Mouse (Mus musculus): ENCODE measurements around the gene Tulp2. TPM values are rescaled to one million over a fixed set of nuclear protein-coding genes. Genes with fewer than 3 reads are reported as not detected.

The Tulp2 gene
- polyA plus RNA-seq, 1 experiment from 2014 or later, result not detected

DNA sequence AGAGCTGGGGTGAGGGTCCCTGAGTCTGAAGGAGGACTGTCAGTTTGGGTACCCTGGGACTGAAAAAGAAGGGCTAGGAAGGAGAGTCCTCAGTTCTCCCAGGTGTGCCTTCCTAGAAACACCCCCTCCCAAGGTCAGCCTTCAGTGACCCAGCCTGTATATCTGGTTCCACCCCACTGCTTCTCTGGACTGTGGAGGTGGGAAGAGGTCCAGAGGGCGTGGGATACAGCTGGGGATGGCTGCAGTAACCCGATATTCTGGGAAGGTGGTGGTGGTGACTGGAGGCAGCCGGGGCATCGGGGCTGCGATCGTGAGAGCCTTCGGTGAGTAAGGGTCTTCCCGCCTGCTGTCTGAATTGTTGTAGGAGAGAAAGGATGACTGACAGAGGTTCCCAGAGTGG, 73.1 kb downstream of the Tulp2 start, which contains the start of gene Hsd17b14:
TSS of gene Hsd17b14 (plus strand) at position 150 of the 400 bp plus-strand sequence.
- 43% methylated on average over 8 of the region's 8 CpGs for WGBS
- Histone ChIP-seq H3K27me3 (replicated peaks; ENCODE audit: control insufficient read depth, insufficient read depth, low read length) (no peaks in the 10 kb centered on the region), H3K36me3 (ENCODE audit: control insufficient read depth, insufficient read depth) (no peaks in the 10 kb centered on the region), H3K9ac (replicated peaks; ENCODE audit: low read depth, low read length) (no peak within 1 kb of the TSS), H3K9me3 (ENCODE audit: control insufficient read depth, low read length) (no peaks in the 10 kb centered on the region), H3K4me3 (replicated peaks; ENCODE audit: low read length) (no peak within 1 kb of the TSS), H3K4me1 (replicated peaks; ENCODE audit: control insufficient read depth, insufficient read depth, low read length) (no peaks in the 10 kb centered on the region), H3K4me2 (ENCODE audit: low read length) (no peak within 1 kb of the TSS), H3K27ac (ENCODE audit: low read length) (no peak within 1 kb of the TSS)
- no peak for ATAC-seq

DNA sequence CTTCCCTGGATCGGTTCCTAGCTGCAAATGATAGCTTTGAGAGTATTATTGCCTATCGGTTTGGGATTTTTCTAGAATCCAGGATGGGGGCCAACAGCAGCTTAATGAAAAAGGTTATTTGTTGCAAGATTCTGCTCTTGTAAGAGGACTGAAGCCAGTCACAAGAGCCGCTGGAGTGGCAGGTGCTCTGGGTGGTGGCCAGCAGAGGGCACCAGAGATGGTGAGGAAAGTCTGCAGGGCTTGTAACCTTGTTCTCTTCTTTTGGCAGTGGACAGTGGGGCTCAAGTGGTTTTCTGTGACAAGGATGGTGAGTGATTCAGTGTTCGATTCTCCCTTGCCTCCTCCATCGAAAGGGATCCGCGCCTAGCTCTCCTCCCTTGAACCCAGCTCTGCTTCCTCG, 74.1 kb downstream of the Tulp2 start:
- Histone ChIP-seq H3K4me3 (replicated peaks; ENCODE audit: low read length) (no peak overlapping the region), H3K4me1 (replicated peaks; ENCODE audit: control insufficient read depth, insufficient read depth, low read length) (no peaks in the 10 kb centered on the region), H3K27me3 (replicated peaks; ENCODE audit: control insufficient read depth, insufficient read depth, low read length) (no peaks in the 10 kb centered on the region), H3K9ac (replicated peaks; ENCODE audit: low read depth, low read length) (no peak overlapping the region), H3K9me3 (ENCODE audit: control insufficient read depth, low read length) (no peaks in the 10 kb centered on the region), H3K27ac (ENCODE audit: low read length) (no peak overlapping the region), H3K4me2 (ENCODE audit: low read length) (no peak overlapping the region), H3K36me3 (ENCODE audit: control insufficient read depth, insufficient read depth) (no peaks in the 10 kb centered on the region)
- ATAC-seq, result no peak
- WGBS, result 29% methylated on average over 8 of the region's 8 CpGs

DNA sequence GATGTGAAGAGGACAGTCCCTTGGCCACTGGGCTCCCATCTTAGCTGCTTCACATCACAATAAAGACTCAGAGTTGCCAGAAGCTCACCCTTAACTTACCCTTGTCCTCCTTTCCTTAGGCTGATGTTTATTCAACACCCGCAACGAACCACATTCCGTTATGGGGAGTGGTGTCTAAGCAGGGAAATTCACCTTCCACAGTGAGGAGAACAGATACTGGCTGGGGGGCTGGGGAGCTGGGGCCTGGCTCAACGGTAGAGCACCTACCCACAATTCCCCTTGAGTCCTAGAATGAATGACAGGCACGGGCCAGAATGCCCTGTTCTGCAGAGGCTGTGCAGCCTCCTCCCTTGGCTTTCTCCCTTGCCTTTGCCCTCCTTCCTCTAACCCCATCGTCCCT, 77.2 kb downstream of the Tulp2 start:
- 57% methylated on average over 6 of the region's 6 CpGs for WGBS
- no peak for ATAC-seq
- Histone ChIP-seq H3K9me3 (ENCODE audit: control insufficient read depth, low read length) (no peaks in the 10 kb centered on the region), H3K4me3 (replicated peaks; ENCODE audit: low read length) (no peak overlapping the region), H3K4me1 (replicated peaks; ENCODE audit: control insufficient read depth, insufficient read depth, low read length) (no peaks in the 10 kb centered on the region), H3K4me2 (ENCODE audit: low read length) (no peak overlapping the region), H3K9ac (replicated peaks; ENCODE audit: low read depth, low read length) (no peak overlapping the region), H3K36me3 (ENCODE audit: control insufficient read depth, insufficient read depth) (no peaks in the 10 kb centered on the region), H3K27ac (ENCODE audit: low read length) (no peak overlapping the region), H3K27me3 (replicated peaks; ENCODE audit: control insufficient read depth, insufficient read depth, low read length) (no peaks in the 10 kb centered on the region)

DNA sequence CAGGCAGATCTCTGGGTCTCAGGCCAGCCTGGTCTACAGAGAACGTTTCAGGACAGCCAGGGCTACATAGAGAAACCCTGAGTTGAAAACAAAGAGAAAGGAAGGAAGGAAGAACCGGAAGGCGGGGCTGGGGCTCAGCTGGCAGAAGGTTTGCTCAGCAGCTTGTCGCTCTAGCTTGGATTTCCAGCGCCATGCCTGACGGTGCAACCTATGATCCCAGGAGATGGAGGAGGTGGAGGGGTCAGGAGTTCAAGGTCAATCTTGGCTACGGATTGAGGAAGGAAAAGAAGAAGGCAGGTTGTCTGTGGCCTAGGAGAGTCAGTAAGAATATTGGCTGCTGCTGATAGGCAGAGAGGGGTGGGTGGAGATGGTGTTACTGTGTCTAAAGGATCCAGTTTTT, 78.6 kb downstream of the Tulp2 start:
- H3K36me3 ChIP-seq (ENCODE audit: control insufficient read depth, insufficient read depth), result no peaks in the 10 kb centered on the region

DNA sequence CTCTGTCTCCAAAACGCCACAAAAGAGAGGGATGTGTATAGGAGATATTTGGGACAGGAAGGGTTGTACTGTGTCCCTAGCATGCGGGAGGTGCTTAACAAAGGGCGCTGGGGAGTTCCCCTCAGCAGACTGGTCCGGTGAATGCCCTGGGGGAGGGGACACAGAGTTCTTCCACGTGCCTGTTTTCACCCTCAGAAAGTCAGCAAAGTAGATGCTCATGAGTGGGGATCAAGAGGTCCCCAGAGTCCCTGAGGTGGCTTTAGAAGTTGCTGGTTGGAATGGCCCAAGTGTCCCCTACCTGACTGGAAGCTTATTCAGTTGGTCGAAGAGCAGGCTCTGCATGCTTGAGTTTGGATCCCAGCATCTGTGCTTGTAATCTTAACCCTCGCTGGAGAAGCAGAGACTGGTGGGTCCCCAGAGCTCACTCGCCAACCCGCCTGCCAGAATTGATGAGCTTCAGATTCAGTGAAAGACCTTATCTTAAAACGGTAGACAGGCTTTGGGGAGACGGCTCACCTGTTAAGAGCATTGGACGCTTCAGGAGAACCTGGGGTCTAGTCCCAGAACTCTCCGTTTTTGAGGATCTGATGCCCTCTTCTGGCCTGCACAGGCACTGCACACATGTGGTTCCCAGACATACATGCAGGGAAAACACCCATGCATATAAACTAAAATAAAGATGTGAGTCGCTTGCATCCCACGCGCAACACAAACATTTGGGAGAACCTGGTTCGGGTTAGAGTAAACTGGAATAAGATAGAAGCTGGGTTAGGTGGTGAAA, 79.4 kb downstream of the Tulp2 start:
- 21% methylated on average over 17 of the region's 17 CpGs for WGBS
- Histone ChIP-seq H3K4me3 (replicated peaks; ENCODE audit: low read length) (no peak overlapping the region), H3K9ac (replicated peaks; ENCODE audit: low read depth, low read length) (no peak overlapping the region), H3K27me3 (replicated peaks; ENCODE audit: control insufficient read depth, insufficient read depth, low read length) (no peaks in the 10 kb centered on the region), H3K4me2 (ENCODE audit: low read length) (no peak overlapping the region), H3K9me3 (ENCODE audit: control insufficient read depth, low read length) (no peaks in the 10 kb centered on the region), H3K36me3 (ENCODE audit: control insufficient read depth, insufficient read depth) (no peaks in the 10 kb centered on the region), H3K27ac (ENCODE audit: low read length) (no peak overlapping the region), H3K4me1 (replicated peaks; ENCODE audit: control insufficient read depth, insufficient read depth, low read length) (no peaks in the 10 kb centered on the region)
- ATAC-seq, result peak; percentile 72; the same call in 1 of the 2 replicates

More for the DNA sequence above, 78.6 kb downstream of the Tulp2 start:
- Histone ChIP-seq H3K4me1 (replicated peaks; ENCODE audit: control insufficient read depth, insufficient read depth, low read length) (no peaks in the 10 kb centered on the region), H3K27me3 (replicated peaks; ENCODE audit: control insufficient read depth, insufficient read depth, low read length) (no peaks in the 10 kb centered on the region), H3K4me2 (ENCODE audit: low read length) (no peak overlapping the region), H3K9ac (replicated peaks; ENCODE audit: low read depth, low read length) (no peak overlapping the region), H3K4me3 (replicated peaks; ENCODE audit: low read length) (no peak overlapping the region), H3K9me3 (ENCODE audit: control insufficient read depth, low read length) (no peaks in the 10 kb centered on the region), H3K27ac (ENCODE audit: low read length) (no peak overlapping the region)
- no peak for ATAC-seq
- 77% methylated on average over 7 of the region's 7 CpGs for WGBS

DNA sequence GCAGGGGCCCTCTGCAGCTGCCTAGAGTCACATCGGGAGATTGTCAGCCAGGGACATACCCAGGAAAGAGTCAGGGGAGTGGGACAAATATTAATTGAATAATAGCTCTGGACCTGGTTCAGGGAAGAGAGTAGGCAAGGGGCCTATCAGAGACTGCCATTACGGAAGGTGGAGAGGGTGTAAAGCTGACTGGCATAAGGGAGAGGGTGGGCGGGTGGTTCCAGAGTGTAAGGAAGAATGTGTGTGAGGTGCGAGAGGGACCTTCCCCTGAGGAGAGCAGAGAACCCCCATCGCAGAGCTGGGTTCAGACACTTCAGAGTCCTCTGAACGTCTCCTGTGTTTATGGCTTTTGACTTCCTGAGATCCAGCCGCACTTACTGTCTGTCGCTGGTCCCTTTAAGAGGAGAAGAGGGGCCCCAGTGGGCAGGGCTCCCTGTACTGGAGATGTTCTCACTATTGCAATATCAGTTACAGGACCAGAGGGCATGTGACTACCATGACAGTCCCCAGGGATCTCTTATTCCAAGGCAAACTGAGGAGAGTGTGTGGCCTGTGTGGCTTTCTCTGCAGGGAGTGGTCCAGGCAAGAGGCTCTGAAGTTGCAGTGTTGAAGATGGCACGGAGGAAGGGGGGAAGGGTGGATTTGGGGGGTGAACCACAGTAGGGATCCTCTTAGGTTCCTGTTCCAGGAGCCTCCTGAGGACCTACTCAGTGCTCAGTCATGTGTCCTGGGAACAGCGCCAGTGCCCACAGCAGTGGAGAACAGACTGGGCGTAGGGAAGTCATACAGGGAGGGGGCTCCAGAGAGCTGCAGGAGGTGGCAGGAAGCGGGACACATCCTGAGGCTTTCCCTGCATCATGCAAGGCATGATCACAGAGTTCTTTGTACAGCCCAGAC, 80.2 kb downstream of the Tulp2 start:
- WGBS, result 59% methylated on average over 11 of the region's 12 CpGs
- H3K27ac ChIP-seq (ENCODE audit: low read length), result no peak overlapping the region
- no peaks in the 10 kb centered on the region for H3K4me1 ChIP-seq (replicated peaks; ENCODE audit: control insufficient read depth, insufficient read depth, low read length)
- H3K9ac ChIP-seq (replicated peaks; ENCODE audit: low read depth, low read length), result no peak overlapping the region
- ATAC-seq, result 0 out of 2 replicates have a peak, but pooled peaks have one; percentile 6
- no peaks in the 10 kb centered on the region for H3K27me3 ChIP-seq (replicated peaks; ENCODE audit: control insufficient read depth, insufficient read depth, low read length)
- H3K4me2 ChIP-seq (ENCODE audit: low read length), result no peak overlapping the region
- no peak overlapping the region for H3K4me3 ChIP-seq (replicated peaks; ENCODE audit: low read length)
- no peaks in the 10 kb centered on the region for H3K9me3 ChIP-seq (ENCODE audit: control insufficient read depth, low read length)
- H3K36me3 ChIP-seq (ENCODE audit: control insufficient read depth, insufficient read depth), result no peaks in the 10 kb centered on the region

DNA sequence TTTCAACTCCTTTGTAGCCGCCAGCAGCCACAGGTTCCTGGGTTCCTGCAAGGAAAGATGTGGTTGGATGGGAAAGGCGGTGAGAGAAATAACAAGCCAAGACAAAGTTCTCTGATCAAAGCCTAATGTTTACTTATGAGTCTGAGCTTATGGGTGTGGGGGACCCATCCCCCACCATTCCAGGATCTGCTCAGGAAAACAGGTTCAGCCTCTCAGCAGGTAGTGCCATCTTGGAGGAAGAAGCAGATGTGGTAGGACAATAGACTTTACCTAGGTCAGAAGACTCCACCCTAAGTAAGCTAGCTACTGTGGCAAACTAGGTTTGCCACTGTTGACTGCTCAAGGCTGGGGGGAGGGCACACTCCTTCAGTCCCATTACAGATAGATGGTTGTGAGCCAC, 83.1 kb downstream of the Tulp2 start:
- Histone ChIP-seq H3K4me1 (replicated peaks; ENCODE audit: control insufficient read depth, insufficient read depth, low read length) (peaks cover 10% of the 10 kb centered on the region), H3K36me3 (ENCODE audit: control insufficient read depth, insufficient read depth) (no peaks in the 10 kb centered on the region), H3K4me3 (replicated peaks; ENCODE audit: low read length) (no peak overlapping the region), H3K4me2 (ENCODE audit: low read length) (no peak overlapping the region), H3K27ac (ENCODE audit: low read length) (no peak overlapping the region), H3K9ac (replicated peaks; ENCODE audit: low read depth, low read length) (no peak overlapping the region), H3K9me3 (ENCODE audit: control insufficient read depth, low read length) (no peaks in the 10 kb centered on the region), H3K27me3 (replicated peaks; ENCODE audit: control insufficient read depth, insufficient read depth, low read length) (no peaks in the 10 kb centered on the region)
- no peak for ATAC-seq
- 80% methylated on average over 2 of the region's 2 CpGs for WGBS

DNA sequence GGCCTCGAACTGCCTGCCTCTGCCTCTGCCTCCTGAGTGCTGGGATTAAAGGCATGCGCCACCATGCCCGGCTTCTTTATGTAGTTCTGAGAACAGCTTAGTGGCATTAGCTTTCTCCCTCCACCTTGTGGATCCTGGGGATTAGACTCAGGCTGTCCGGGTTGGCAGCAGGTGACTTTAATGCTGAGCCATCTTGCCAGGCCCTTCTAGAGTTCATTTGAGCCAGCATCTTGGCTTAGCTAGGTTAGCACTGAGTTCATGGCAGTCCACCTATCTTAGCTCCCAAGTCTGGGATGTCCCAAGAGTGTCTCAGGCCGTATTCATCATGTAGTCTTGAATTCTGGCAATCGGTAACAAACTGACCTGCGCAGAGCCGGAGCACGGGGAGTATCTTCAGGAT, 83.8 kb downstream of the Tulp2 start:
- Histone ChIP-seq H3K36me3 (ENCODE audit: control insufficient read depth, insufficient read depth) (no peaks in the 10 kb centered on the region), H3K27me3 (replicated peaks; ENCODE audit: control insufficient read depth, insufficient read depth, low read length) (no peaks in the 10 kb centered on the region), H3K27ac (ENCODE audit: low read length) (no peak overlapping the region), H3K9me3 (ENCODE audit: control insufficient read depth, low read length) (no peaks in the 10 kb centered on the region), H3K9ac (replicated peaks; ENCODE audit: low read depth, low read length) (no peak overlapping the region), H3K4me2 (ENCODE audit: low read length) (no peak overlapping the region), H3K4me1 (replicated peaks; ENCODE audit: control insufficient read depth, insufficient read depth, low read length) (peaks cover 13% of the 10 kb centered on the region), H3K4me3 (replicated peaks; ENCODE audit: low read length) (no peak overlapping the region)
- no peak for ATAC-seq
- 86% methylated on average over 9 of the region's 9 CpGs for WGBS

DNA sequence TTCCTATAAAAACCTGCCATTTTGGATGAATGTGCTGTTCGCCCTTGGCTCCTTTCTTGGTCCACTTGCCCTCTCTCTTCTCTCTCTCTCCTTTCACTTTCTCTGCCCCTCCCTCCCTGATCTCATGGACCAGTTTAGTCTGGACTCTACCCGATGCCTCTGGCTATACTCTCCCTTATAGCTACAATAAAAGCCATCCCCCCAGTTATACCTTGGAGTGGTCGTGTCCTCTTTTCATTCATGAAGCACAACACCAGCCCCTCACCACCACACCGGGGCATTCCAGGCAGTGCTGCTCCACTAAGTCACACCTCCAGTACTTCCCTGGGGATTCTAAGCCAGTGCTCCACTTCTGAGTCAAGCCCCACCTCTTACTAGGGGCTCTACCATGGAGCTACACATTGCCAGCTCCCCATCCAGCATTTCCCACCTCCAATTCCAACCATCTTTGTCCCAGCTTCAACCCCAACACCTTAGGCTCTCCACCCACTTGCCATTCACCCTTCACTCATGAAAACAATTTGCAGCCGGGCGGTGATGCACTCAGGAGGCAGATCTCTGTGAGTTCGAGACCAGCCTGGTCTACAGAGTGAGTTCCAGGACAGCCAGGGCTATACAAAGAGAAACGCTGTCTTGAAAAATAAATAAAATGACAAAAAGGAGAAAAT, 85.6 kb downstream of the Tulp2 start:
- H3K27me3 ChIP-seq (replicated peaks; ENCODE audit: control insufficient read depth, insufficient read depth, low read length), result no peaks in the 10 kb centered on the region
- no peaks in the 10 kb centered on the region for H3K9me3 ChIP-seq (ENCODE audit: control insufficient read depth, low read length)
- no peak for ATAC-seq
- H3K36me3 ChIP-seq (ENCODE audit: control insufficient read depth, insufficient read depth), result no peaks in the 10 kb centered on the region
- H3K9ac ChIP-seq (replicated peaks; ENCODE audit: low read depth, low read length), result no peak overlapping the region
- WGBS, result 68% methylated on average over 8 of the region's 8 CpGs
- peaks cover 25% of the 10 kb centered on the region for H3K4me1 ChIP-seq (replicated peaks; ENCODE audit: control insufficient read depth, insufficient read depth, low read length)
- H3K4me3 ChIP-seq (replicated peaks; ENCODE audit: low read length), result no peak overlapping the region
- H3K27ac ChIP-seq (ENCODE audit: low read length), result no peak overlapping the region
- no peak overlapping the region; the same call in 1 of the 2 replicates for H3K4me2 ChIP-seq (ENCODE audit: low read length)

Data from forebrain, embryonic 16.5 days (tissue).